Mouse (Mus musculus) embryonic facial prominence, embryonic 15.5 days (tissue): Measurements from ENCODE around the gene Lamp3. TPM values are rescaled to one million over a fixed set of nuclear protein-coding genes. Genes with fewer than 3 reads are reported as not detected.
"Not testable (repeated sequence)": the region's sequence is repeated elsewhere in the genome, so short reads cannot be mapped to it uniquely, and the experiment has no call there.

Experiments
- ATAC-seq: fragments of 200-750 bp; cut with Nextera tagmentation; 2 replicates; pipeline ENCODE4 v1.8.0; 2017; ENCODE audit warnings: low read depth, moderate TSS enrichment; ENCODE audit not compliant: insufficient number of reproducible peaks, low FRiP score, low TSS enrichment
- H3K27ac ChIP-seq: fragments of 300-500 bp; sonication (generic); replicated peaks from 2 replicates; pipeline ENCODE4 v1.5.1; 2015; ENCODE audit warnings: mild to moderate bottlenecking, inconsistent platforms
- H3K27me3 ChIP-seq: fragments of 300-500 bp; sonication (generic); 2 replicates; pipeline ENCODE4 v1.6.1; 2015; ENCODE audit warnings: inconsistent platforms
- H3K36me3 ChIP-seq: fragments of 300-500 bp; sonication (generic); 2 replicates; pipeline ENCODE4 v1.6.1; 2015; ENCODE audit warnings: mild to moderate bottlenecking, inconsistent platforms
- H3K4me1 ChIP-seq: fragments of 300-500 bp; sonication (generic); 2 replicates; pipeline ENCODE4 v1.6.1; 2015; ENCODE audit warnings: inconsistent platforms
- H3K4me2 ChIP-seq: fragments of 300-500 bp; sonication (generic); replicated peaks from 2 replicates; pipeline ENCODE4 v1.6.1; 2015; ENCODE audit warnings: mild to moderate bottlenecking, inconsistent platforms
- H3K4me3 ChIP-seq: fragments of 300-500 bp; sonication (generic); replicated peaks from 2 replicates; pipeline ENCODE4 v1.5.1; 2015; ENCODE audit warnings: mild to moderate bottlenecking, inconsistent platforms
- H3K9ac ChIP-seq: fragments of 300-500 bp; sonication (generic); 2 replicates; pipeline ENCODE4 v1.6.1; 2015; ENCODE audit warnings: inconsistent platforms
- H3K9me3 ChIP-seq: fragments of 300-500 bp; sonication (generic); replicated peaks from 2 replicates; pipeline ENCODE4 v1.6.1; 2016; ENCODE audit warnings: inconsistent platforms
- WGBS: fragments of 180-500 bp; shearing (Covaris S2); methylation state at CpG from one replicate; pipeline ENCODE4 v1.1.7; 2015; 5-methylcytosine and 5-hydroxymethylcytosine counted together
- polyA plus RNA-seq: library from polyadenylated mRNA; unstranded; fragments of >200 nt; fragmentation: Nextera tagmentation; extraction: Ambion mirVana; gene quantifications from 2 replicates; pipeline ENCODE4 v1.2.1, GENCODE M21; 2015

Lamp3 gene
- 0.09 TPM in 1 of 2 replicates, not detected in the other for polyA plus RNA-seq

- no peak within 1 kb of the TSS for H3K9ac ChIP-seq
- H3K4me1 ChIP-seq, result no peaks in the 10 kb centered on the region
- no peak within 1 kb of the TSS for H3K4me2 ChIP-seq
- H3K9me3 ChIP-seq, result no peaks in the 10 kb centered on the region
- ATAC-seq, result no peak
- no peaks in the 10 kb centered on the region for H3K36me3 ChIP-seq
- no peak within 1 kb of the TSS for H3K4me3 ChIP-seq
- H3K27me3 ChIP-seq, result no peaks in the 10 kb centered on the region
- no peak within 1 kb of the TSS for H3K27ac ChIP-seq
These were observed at the start of gene Lamp3 for GRCm38 (mm10) chr16:19706216-19706615. Gene Lamp3 (minus strand): TSS chr16:19706375.

DNA sequence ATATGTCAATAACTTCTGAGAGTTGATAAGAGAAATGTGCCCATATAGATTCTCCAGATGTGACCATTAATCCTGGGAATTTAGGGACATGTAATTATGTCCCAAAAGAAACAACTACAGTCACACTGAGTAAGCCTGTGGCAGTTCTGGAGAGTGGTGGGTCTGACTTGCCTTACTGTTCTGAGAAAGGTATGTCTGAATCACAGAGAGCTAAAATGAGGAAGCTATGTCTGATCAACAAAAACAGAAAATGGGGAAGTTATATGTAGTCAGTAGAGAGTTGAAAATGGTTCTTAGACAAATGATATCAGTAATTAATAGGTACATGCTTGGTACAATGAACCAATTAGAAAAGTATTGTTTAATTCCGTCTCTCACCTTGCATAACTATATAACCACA is 26.7 kb upstream of the Lamp3 start:
- 75% methylated on average over 1 of the region's 1 CpGs for WGBS
- Histone ChIP-seq H3K4me2 (no peak overlapping the region), H3K9ac (no peak overlapping the region), H3K27ac (no peak overlapping the region), H3K4me3 (no peak overlapping the region), H3K9me3 (no peaks in the 10 kb centered on the region), H3K4me1 (no peaks in the 10 kb centered on the region), H3K36me3 (no peaks in the 10 kb centered on the region), H3K27me3 (no peaks in the 10 kb centered on the region)
- no peak for ATAC-seq

GRCm38 (mm10) chr16:19724139-19724538 is 18.0 kb upstream of the Lamp3 start:
- not testable (repeated sequence) for H3K36me3 ChIP-seq, H3K27me3 ChIP-seq, H3K4me3 ChIP-seq, ATAC-seq, H3K4me2 ChIP-seq, H3K27ac ChIP-seq, H3K9me3 ChIP-seq, H3K4me1 ChIP-seq, H3K9ac ChIP-seq
- 24% methylated on average over 2 of the region's 2 CpGs for WGBS

DNA sequence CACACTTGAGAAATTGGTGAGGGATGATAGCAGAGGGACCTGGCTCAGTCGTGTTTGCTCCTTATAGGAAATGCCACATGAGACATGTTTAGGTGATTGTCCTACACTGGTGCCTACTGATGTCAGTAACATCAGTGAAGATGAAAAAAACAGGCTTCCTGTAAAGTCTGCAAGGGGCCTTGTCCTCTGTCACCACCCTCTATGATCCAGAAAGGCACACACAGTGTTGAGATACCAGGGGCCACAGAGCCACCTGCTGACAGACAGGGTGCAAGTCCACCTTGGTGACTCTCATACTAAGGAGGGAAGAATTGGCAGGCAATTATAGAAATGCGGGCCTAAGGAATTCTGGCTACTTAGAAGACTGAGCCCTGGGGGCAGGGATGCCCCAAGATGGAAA is 14.8 kb upstream of the Lamp3 start:
- H3K4me2 ChIP-seq, result no peak overlapping the region
- no peak for ATAC-seq
- H3K9me3 ChIP-seq, result no peaks in the 10 kb centered on the region
- H3K4me1 ChIP-seq, result no peaks in the 10 kb centered on the region
- H3K9ac ChIP-seq, result no peak overlapping the region
- no peak overlapping the region for H3K4me3 ChIP-seq
- WGBS, result 41% methylated on average over 2 of the region's 2 CpGs
- no peak overlapping the region for H3K27ac ChIP-seq
- H3K27me3 ChIP-seq, result no peaks in the 10 kb centered on the region
- no peaks in the 10 kb centered on the region for H3K36me3 ChIP-seq

DNA sequence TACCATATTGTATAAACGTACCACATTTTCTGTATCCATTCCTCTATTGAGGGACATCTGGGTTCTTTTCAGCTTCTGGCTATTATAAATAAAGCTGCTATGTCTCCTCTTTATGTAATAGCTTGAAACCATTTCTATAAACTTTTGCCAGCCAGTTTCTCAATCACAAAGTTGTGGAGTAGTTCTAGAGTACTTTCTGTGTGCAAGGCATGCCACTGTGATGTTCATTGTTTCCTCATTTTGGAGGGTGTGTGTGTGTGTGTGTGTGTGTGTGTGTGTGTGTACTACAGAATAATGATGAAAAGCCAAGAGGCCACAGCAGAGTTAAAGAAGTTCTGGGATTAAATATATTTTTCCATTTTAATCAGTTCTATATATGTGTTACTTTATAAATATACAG is 1.2 kb upstream of the Lamp3 start:
- H3K4me3 ChIP-seq, result no peak overlapping the region

GRCm38 (mm10) chr16:19699207-19699606 is 7.0 kb downstream of the Lamp3 start:
- Histone ChIP-seq H3K9ac (no peak overlapping the region), H3K4me1 (no peaks in the 10 kb centered on the region), H3K27me3 (no peaks in the 10 kb centered on the region), H3K4me2 (no peak overlapping the region), H3K9me3 (no peaks in the 10 kb centered on the region), H3K36me3 (no peaks in the 10 kb centered on the region), H3K4me3 (no peak overlapping the region), H3K27ac (no peak overlapping the region)
- ATAC-seq, result no peak

More for the DNA sequence above, 1.2 kb upstream of the Lamp3 start:
- Histone ChIP-seq H3K27ac (no peak overlapping the region), H3K9ac (no peak overlapping the region), H3K36me3 (no peaks in the 10 kb centered on the region), H3K9me3 (no peaks in the 10 kb centered on the region), H3K4me2 (no peak overlapping the region), H3K4me1 (no peaks in the 10 kb centered on the region), H3K27me3 (no peaks in the 10 kb centered on the region)
- no peak for ATAC-seq
- 62% methylated on average over 1 of the region's 1 CpGs for WGBS

DNA sequence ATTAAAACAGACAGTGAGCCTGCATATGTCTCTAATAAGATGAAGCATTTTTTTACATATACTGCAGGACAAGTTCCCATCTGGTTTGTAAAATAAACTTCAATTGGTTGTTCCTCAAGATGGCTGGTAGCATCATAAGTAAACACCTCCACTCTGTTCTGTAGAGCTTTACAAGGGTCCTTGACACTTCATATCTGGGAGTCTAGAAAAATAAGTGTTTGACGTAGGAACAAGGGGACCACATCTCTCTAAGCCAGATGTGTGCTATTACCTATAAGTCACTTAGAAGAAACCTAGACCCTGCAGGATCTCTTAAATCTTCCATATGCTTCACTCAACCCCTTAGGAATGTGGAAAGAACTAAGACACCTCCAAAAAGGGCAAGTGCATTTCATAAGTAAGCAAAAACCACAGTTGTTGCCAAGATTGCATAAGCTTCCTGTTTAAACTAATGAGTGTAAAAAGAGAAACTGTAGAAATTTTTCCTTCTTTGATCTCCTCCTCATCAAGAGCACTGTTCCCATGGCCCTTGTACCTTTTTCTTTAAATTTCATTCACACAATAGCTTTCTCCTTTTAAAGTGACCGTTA is 35.3 kb downstream of the Lamp3 start:
- H3K4me3 ChIP-seq, result no peak overlapping the region
- H3K4me2 ChIP-seq, result no peak overlapping the region
- H3K9me3 ChIP-seq, result no peaks in the 10 kb centered on the region
- H3K9ac ChIP-seq, result no peak overlapping the region
- H3K27me3 ChIP-seq, result no peaks in the 10 kb centered on the region
- H3K36me3 ChIP-seq, result no peaks in the 10 kb centered on the region
- H3K4me1 ChIP-seq, result no peaks in the 10 kb centered on the region
- ATAC-seq, result no peak
- 80% methylated on average over 2 of the region's 2 CpGs for WGBS
- H3K27ac ChIP-seq, result no peak overlapping the region

- no peak overlapping the region for H3K4me3 ChIP-seq
- no peak overlapping the region for H3K9ac ChIP-seq
- no peak for ATAC-seq
- 47% methylated on average over 1 of the region's 1 CpGs for WGBS
- no peaks in the 10 kb centered on the region for H3K4me1 ChIP-seq
- no peak overlapping the region for H3K4me2 ChIP-seq
- H3K36me3 ChIP-seq, result no peaks in the 10 kb centered on the region
- no peak overlapping the region for H3K27ac ChIP-seq
- no peaks in the 10 kb centered on the region for H3K9me3 ChIP-seq
- no peaks in the 10 kb centered on the region for H3K27me3 ChIP-seq
These were observed 39.9 kb downstream of the Lamp3 start for GRCm38 (mm10) chr16:19666312-19666711.

GRCm38 (mm10) chr16:19629816-19630215 is 76.4 kb downstream of the Lamp3 start, which contains the start of gene Olfr171:
Gene Olfr171 (minus strand): TSS chr16:19629916.
- H3K27ac ChIP-seq, result no peak within 1 kb of the TSS
- H3K4me2 ChIP-seq, result no peak within 1 kb of the TSS
- no peak within 1 kb of the TSS for H3K9ac ChIP-seq
- H3K27me3 ChIP-seq, result no peaks in the 10 kb centered on the region
- H3K4me3 ChIP-seq, result no peak within 1 kb of the TSS
- no peaks in the 10 kb centered on the region for H3K4me1 ChIP-seq
- no peaks in the 10 kb centered on the region for H3K36me3 ChIP-seq
- 88% methylated on average over 1 of the region's 1 CpGs for WGBS
- no peak for ATAC-seq
- no peaks in the 10 kb centered on the region for H3K9me3 ChIP-seq

- ATAC-seq, H3K9me3 ChIP-seq, H3K9ac ChIP-seq, H3K36me3 ChIP-seq, H3K4me2 ChIP-seq, H3K4me3 ChIP-seq, H3K27ac ChIP-seq, H3K4me1 ChIP-seq, H3K27me3 ChIP-seq: not testable (repeated sequence)
- 81% methylated on average over 2 of the region's 2 CpGs for WGBS
These were observed 94.4 kb downstream of the Lamp3 start, which contains the start of gene Olfr170 for GRCm38 (mm10) chr16:19611782-19612181. Gene Olfr170 (minus strand): TSS chr16:19611882.
